Mouse (Mus musculus) cerebellum, adult 2 months (tissue): ENCODE measurements around the gene Piwil4.

Experiments used
- CTCF ChIP-seq: fragments of 200-500 bp; IDR thresholded peaks from 2 replicates; pipeline ENCODE4 v1.5.1; 2011; ENCODE audit warnings: low read depth, mild to moderate bottlenecking, control low read depth, low read length, moderate library complexity, borderline replicate concordance; ENCODE audit not compliant: insufficient read depth
- POLR2A ChIP-seq: fragments of 200-500 bp; IDR thresholded peaks from 2 replicates; pipeline ENCODE4 v1.6.1; 2011; ENCODE audit warnings: low read length, control low read depth, borderline replicate concordance; ENCODE audit not compliant: insufficient read depth

- TF ChIP-seq POLR2A (no peak), CTCF (no peak)
Measured at GRCm38 (mm10) chr9:14730941-14731541, 9.5 kb downstream of the Piwil4 start.
